Mouse (Mus musculus) forebrain, postnatal 0 days (tissue): ENCODE data around the gene Stk38. TPM values are rescaled to one million over a fixed set of nuclear protein-coding genes. Genes with fewer than 3 reads are reported as not detected.
"Not testable (repeated sequence)": the region's sequence is repeated elsewhere in the genome, so short reads cannot be mapped to it uniquely, and the experiment has no call there.

Source experiments
- ATAC-seq: fragments of 200-750 bp; cut with Nextera tagmentation; 2 replicates; pipeline ENCODE4 v1.8.0; 2017; ENCODE audit warnings: mild to moderate bottlenecking, moderate library complexity
- DNase-seq: peaks from one replicate; pipeline ENCODE4 v3.0.0-alpha.2; 2015
- H3K27ac ChIP-seq: fragments of 300-500 bp; sonication (generic); 2 replicates; pipeline ENCODE4 v1.5.1; 2014; ENCODE audit warnings: low read depth, mild to moderate bottlenecking, antibody characterized with exemption, low read length, moderate library complexity, mixed read lengths
- H3K27me3 ChIP-seq: fragments of 300-500 bp; sonication (generic); 2 replicates; pipeline ENCODE4 v1.6.1; 2014; ENCODE audit warnings: mild to moderate bottlenecking, low read length, mixed read lengths; ENCODE audit not compliant: insufficient read depth
- H3K36me3 ChIP-seq: fragments of 300-500 bp; sonication (generic); 2 replicates; pipeline ENCODE4 v1.6.1; 2014; ENCODE audit warnings: mild to moderate bottlenecking, moderate library complexity; ENCODE audit not compliant: insufficient read depth
- H3K4me1 ChIP-seq: fragments of 300-500 bp; sonication (generic); 2 replicates; pipeline ENCODE4 v1.6.1; 2014; ENCODE audit warnings: antibody characterized with exemption; ENCODE audit not compliant: insufficient read depth
- H3K4me2 ChIP-seq: fragments of 300-500 bp; sonication (generic); 2 replicates; pipeline ENCODE4 v1.6.1; 2014; ENCODE audit warnings: low read depth, mild to moderate bottlenecking, moderate library complexity
- H3K4me3 ChIP-seq: fragments of 300-500 bp; sonication (generic); 2 replicates; pipeline ENCODE4 v1.5.1; 2014; ENCODE audit warnings: low read depth, low read length, mixed read lengths
- H3K9ac ChIP-seq: fragments of 300-500 bp; sonication (generic); 2 replicates; pipeline ENCODE4 v1.6.1; 2014; ENCODE audit warnings: mild to moderate bottlenecking
- H3K9me3 ChIP-seq: fragments of 300-500 bp; sonication (generic); 2 replicates; pipeline ENCODE4 v1.6.1; 2016; ENCODE audit warnings: low read length
- CTCF ChIP-seq: sonication (generic); IDR thresholded peaks from 2 replicates; pipeline ENCODE4 v1.5.1; 2016; ENCODE audit warnings: antibody characterized with exemption, control low read depth, low read depth
- WGBS: fragments of 180-500 bp; shearing (Covaris S2); extraction: QIAGEN DNeasy Blood & Tissue Kit; methylation state at CpG from one replicate; pipeline ENCODE4 v1.1.7; 2014; 5-methylcytosine and 5-hydroxymethylcytosine counted together
- polyA plus RNA-seq: library from polyadenylated mRNA; unstranded; fragments of >200 nt; fragmentation: Nextera tagmentation; extraction: Ambion mirVana; gene quantifications from 2 replicates; pipeline ENCODE4 v1.2.1, GENCODE M21; 2015
- total RNA-seq: library from RNA; depleted of rRNA; stranded (reverse); fragments of >200 nt; gene quantifications from 2 replicates; pipeline ENCODE4 v1.2.3, GENCODE M21; 2014

The Stk38 gene
- total and polyA plus RNA-seq, 2 experiments from 2014 or later: 43.7 to 58.8 TPM

- no peak for ATAC-seq
- no peaks in the 10 kb centered on the region for H3K36me3 ChIP-seq
- H3K4me3 ChIP-seq: peak overlapping the region; percentile 96
- H3K4me1 ChIP-seq: peaks cover 8% of the 10 kb centered on the region
- H3K9me3 ChIP-seq: no peaks in the 10 kb centered on the region
- TF ChIP-seq CTCF: no peak
- peak overlapping the region; percentile 82; the same call in 1 of the 2 replicates for H3K9ac ChIP-seq
- H3K27ac ChIP-seq: peak overlapping the region; percentile 50; the same call in 1 of the 2 replicates
- no peaks in the 10 kb centered on the region for H3K27me3 ChIP-seq
- no peak for DNase-seq
- WGBS: 10% methylated on average over 8 of the region's 8 CpGs
- peak overlapping the region; percentile 68 for H3K4me2 ChIP-seq
Measured at GRCm38 (mm10) chr17:29008326-29008650, 493 bp upstream of the Stk38 start.

- no peak for TF ChIP-seq CTCF
- WGBS: 0% methylated on average over 19 of the region's 19 CpGs
- ATAC-seq (no peak), DNase-seq (peak; percentile 22)
- no peaks in the 10 kb centered on the region for H3K9me3 ChIP-seq
- H3K4me3 ChIP-seq: peak overlapping the region; percentile 96
- peaks cover 8% of the 10 kb centered on the region for H3K4me1 ChIP-seq
- H3K27me3 ChIP-seq: no peaks in the 10 kb centered on the region
- H3K36me3 ChIP-seq: no peaks in the 10 kb centered on the region
- H3K27ac ChIP-seq: peak overlapping the region; percentile 90
- peak overlapping the region; percentile 82 for H3K9ac ChIP-seq
- peak overlapping the region; percentile 68 for H3K4me2 ChIP-seq
Measured at GRCm38 (mm10) chr17:29007243-29007640, 553 bp downstream of the Stk38 start.

GRCm38 (mm10) chr17:29006812-29007211 is 983 bp downstream of the Stk38 start:
- H3K4me1 ChIP-seq: peaks cover 8% of the 10 kb centered on the region

GRCm38 (mm10) chr17:29005002-29005401 is 2.8 kb downstream of the Stk38 start:
- no peaks in the 10 kb centered on the region for H3K9me3 ChIP-seq
- no peaks in the 10 kb centered on the region for H3K27me3 ChIP-seq
- WGBS: 92% methylated on average over 3 of the region's 3 CpGs
- H3K9ac ChIP-seq: no peak overlapping the region
- peaks cover 8% of the 10 kb centered on the region for H3K4me1 ChIP-seq
- no peak overlapping the region for H3K4me3 ChIP-seq
- ATAC-seq (no peak), DNase-seq (no peak)
- no peak overlapping the region for H3K4me2 ChIP-seq
- TF ChIP-seq CTCF: no peak
- H3K27ac ChIP-seq: no peak overlapping the region
- H3K36me3 ChIP-seq: peaks cover 7% of the 10 kb centered on the region

More at GRCm38 (mm10) chr17:29006812-29007211, 983 bp downstream of the Stk38 start:
- Histone ChIP-seq H3K27me3 (no peaks in the 10 kb centered on the region), H3K9ac (peak overlapping the region; percentile 82), H3K27ac (no peak overlapping the region), H3K4me3 (peak overlapping the region; percentile 96), H3K36me3 (no peaks in the 10 kb centered on the region), H3K4me2 (peak overlapping the region; percentile 68), H3K9me3 (no peaks in the 10 kb centered on the region)
- WGBS: 8% methylated on average over 7 of the region's 7 CpGs
- DNase-seq (no peak), ATAC-seq (no peak)
- no peak for TF ChIP-seq CTCF

GRCm38 (mm10) chr17:29003740-29004139 is 4.1 kb downstream of the Stk38 start:
- H3K9me3 ChIP-seq: no peaks in the 10 kb centered on the region
- no peak overlapping the region for H3K27ac ChIP-seq
- no peaks in the 10 kb centered on the region for H3K27me3 ChIP-seq
- H3K36me3 ChIP-seq: peaks cover 15% of the 10 kb centered on the region
- H3K4me3 ChIP-seq: no peak overlapping the region
- WGBS: 71% methylated on average over 1 of the region's 1 CpGs
- no peak overlapping the region for H3K4me2 ChIP-seq
- TF ChIP-seq CTCF: no peak
- ATAC-seq: no peak
- H3K9ac ChIP-seq: no peak overlapping the region
- H3K4me1 ChIP-seq: peaks cover 8% of the 10 kb centered on the region
- DNase-seq: no peak

- Histone ChIP-seq H3K27me3 (no peaks in the 10 kb centered on the region), H3K4me3 (no peak overlapping the region), H3K36me3 (peaks cover 25% of the 10 kb centered on the region), H3K9me3 (no peaks in the 10 kb centered on the region), H3K4me2 (no peak overlapping the region), H3K9ac (no peak overlapping the region), H3K4me1 (peaks cover 6% of the 10 kb centered on the region), H3K27ac (no peak overlapping the region)
- 91% methylated on average over 6 of the region's 6 CpGs for WGBS
- DNase-seq: no peak
- no peak for ATAC-seq
- TF ChIP-seq CTCF: no peak
Measured at GRCm38 (mm10) chr17:29000465-29000864, 7.3 kb downstream of the Stk38 start.

- Histone ChIP-seq H3K27me3 (no peaks in the 10 kb centered on the region), H3K4me1 (no peaks in the 10 kb centered on the region), H3K36me3 (peaks cover 30% of the 10 kb centered on the region), H3K9me3 (no peaks in the 10 kb centered on the region), H3K4me2 (no peak overlapping the region), H3K27ac (no peak overlapping the region), H3K9ac (no peak overlapping the region), H3K4me3 (no peak overlapping the region)
- ATAC-seq (no peak), DNase-seq (no peak)
- no peak for TF ChIP-seq CTCF
- 79% methylated on average over 4 of the region's 4 CpGs for WGBS
Measured at GRCm38 (mm10) chr17:28994615-28995014, 13.2 kb downstream of the Stk38 start.

- H3K36me3 ChIP-seq: peaks cover 26% of the 10 kb centered on the region
- H3K27me3 ChIP-seq, DNase-seq, H3K4me2 ChIP-seq, H3K4me1 ChIP-seq, H3K27ac ChIP-seq, ATAC-seq, H3K9ac ChIP-seq, H3K9me3 ChIP-seq, H3K4me3 ChIP-seq: not testable (repeated sequence)
- 90% methylated on average over 1 of the region's 1 CpGs for WGBS
Measured at GRCm38 (mm10) chr17:28993004-28993403, 14.8 kb downstream of the Stk38 start.
